Mouse (Mus musculus) lung, embryonic 14.5 days (tissue): ENCODE data around the gene Gm28308. TPM values are rescaled to one million over a fixed set of nuclear protein-coding genes. Genes with fewer than 3 reads are reported as not detected.

Experiments
- ATAC-seq: fragments of 200-750 bp; cut with Nextera tagmentation; 2 replicates; pipeline ENCODE4 v1.8.0; 2017; ENCODE audit warnings: mild to moderate bottlenecking, moderate TSS enrichment, moderate library complexity; ENCODE audit not compliant: insufficient read depth
- DNase-seq: peaks from one replicate; pipeline ENCODE4 v3.0.0-alpha.2; 2015
- H3K27ac ChIP-seq: fragments of 300-500 bp; sonication (generic); 2 replicates; pipeline ENCODE4 v1.5.1; 2014; ENCODE audit warnings: low read depth, mild to moderate bottlenecking, moderate library complexity
- H3K27me3 ChIP-seq: fragments of 300-500 bp; sonication (generic); 2 replicates; pipeline ENCODE4 v1.6.1; 2014; ENCODE audit warnings: low read length, control low read depth; ENCODE audit not compliant: insufficient read depth
- H3K36me3 ChIP-seq: fragments of 300-500 bp; sonication (generic); 2 replicates; pipeline ENCODE4 v1.6.1; 2014; ENCODE audit warnings: control low read depth; ENCODE audit not compliant: insufficient read depth
- H3K4me1 ChIP-seq: fragments of 300-500 bp; sonication (generic); 2 replicates; pipeline ENCODE4 v1.6.1; 2014; ENCODE audit warnings: antibody characterized with exemption, control low read depth; ENCODE audit not compliant: insufficient read depth
- H3K4me2 ChIP-seq: fragments of 300-500 bp; sonication (generic); 2 replicates; pipeline ENCODE4 v1.6.1; 2014; ENCODE audit warnings: mild to moderate bottlenecking
- H3K4me3 ChIP-seq: fragments of 300-500 bp; sonication (generic); 2 replicates; pipeline ENCODE4 v1.5.1; 2014; ENCODE audit warnings: low read depth, low read length
- H3K9ac ChIP-seq: fragments of 300-500 bp; sonication (generic); 2 replicates; pipeline ENCODE4 v1.6.1; 2014
- H3K9me3 ChIP-seq: fragments of 300-500 bp; sonication (generic); 2 replicates; pipeline ENCODE4 v1.6.1; 2016; ENCODE audit warnings: low read depth, low read length, control low read depth
- CTCF ChIP-seq: IDR thresholded peaks from 2 replicates; pipeline ENCODE4 v1.5.1; 2016; ENCODE audit warnings: antibody characterized with exemption, low read depth
- WGBS: fragments of 180-500 bp; shearing (Covaris S2); extraction: QIAGEN DNeasy Blood & Tissue Kit; methylation state at CpG from one replicate; pipeline ENCODE4 v1.1.7; 2014; 5-methylcytosine and 5-hydroxymethylcytosine counted together
- polyA plus RNA-seq: library from polyadenylated mRNA; unstranded; fragments of >200 nt; fragmentation: Nextera tagmentation; extraction: Ambion mirVana; gene quantifications from 2 replicates; pipeline ENCODE4 v1.2.1, GENCODE M21; 2014

The Gm28308 gene
- polyA plus RNA-seq, 1 experiment from 2014 or later, result not detected

GRCm38 (mm10) chr6:52184668-52185067 is 28.5 kb downstream of the Gm28308 start:
- peak overlapping the region; percentile 13; the same call in 1 of the 2 replicates for H3K4me3 ChIP-seq
- peak overlapping the region; percentile 53 for H3K4me2 ChIP-seq
- H3K27me3 ChIP-seq, result peaks cover 38% of the 10 kb centered on the region
- H3K27ac ChIP-seq, result peak overlapping the region; percentile 77
- ATAC-seq (no peak), DNase-seq (no peak)
- H3K9ac ChIP-seq, result peak overlapping the region; percentile 6; the same call in 1 of the 2 replicates
- TF ChIP-seq CTCF, result no peak
- H3K9me3 ChIP-seq, result no peaks in the 10 kb centered on the region
- 15% methylated on average over 6 of the region's 6 CpGs for WGBS
- no peaks in the 10 kb centered on the region; the same call in 1 of the 2 replicates for H3K36me3 ChIP-seq
- H3K4me1 ChIP-seq, result peaks cover 42% of the 10 kb centered on the region

- no peak for ATAC-seq
- peaks cover 41% of the 10 kb centered on the region for H3K4me1 ChIP-seq
- H3K4me2 ChIP-seq, result peak overlapping the region; percentile 29
Measured at GRCm38 (mm10) chr6:52183311-52184080, 29.6 kb downstream of the Gm28308 start.

DNA sequence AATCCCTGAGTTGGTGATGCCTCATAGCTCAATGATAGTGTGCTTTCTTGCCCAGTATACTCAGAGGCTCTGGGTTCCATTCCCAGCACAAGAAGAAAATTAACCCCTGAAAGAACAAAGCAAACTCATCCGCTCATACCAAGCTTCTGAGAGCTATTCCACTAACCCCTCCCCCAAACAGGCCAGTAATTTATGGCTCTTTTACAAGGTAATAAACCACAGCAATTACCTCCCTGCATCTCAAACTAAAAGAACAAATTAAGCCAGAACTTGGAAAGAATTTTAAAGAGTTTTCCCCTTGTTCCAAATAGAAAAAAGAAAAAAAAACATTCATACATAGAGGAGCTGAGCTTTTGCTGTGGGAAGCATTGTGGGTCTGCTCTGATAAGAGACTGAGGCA is 30.3 kb downstream of the Gm28308 start:
- Histone ChIP-seq H3K9ac (peak overlapping the region; percentile 24; the same call in 1 of the 2 replicates), H3K9me3 (no peaks in the 10 kb centered on the region), H3K36me3 (no peaks in the 10 kb centered on the region; the same call in 1 of the 2 replicates), H3K4me3 (no peak overlapping the region), H3K27me3 (peaks cover 35% of the 10 kb centered on the region), H3K27ac (peak overlapping the region; percentile 77), H3K4me1 (peaks cover 35% of the 10 kb centered on the region), H3K4me2 (peak overlapping the region; percentile 29)
- no peak for TF ChIP-seq CTCF
- 41% methylated on average over 1 of the region's 1 CpGs for WGBS
- ATAC-seq, result no peak
- DNase-seq, result no peak

More at GRCm38 (mm10) chr6:52183311-52184080, 29.6 kb downstream of the Gm28308 start:
- H3K4me3 ChIP-seq, result no peak overlapping the region
- no peak for TF ChIP-seq CTCF
- peaks cover 32% of the 10 kb centered on the region for H3K27me3 ChIP-seq
- no peaks in the 10 kb centered on the region for H3K9me3 ChIP-seq
- no peaks in the 10 kb centered on the region; the same call in 1 of the 2 replicates for H3K36me3 ChIP-seq
- 16% methylated on average over 10 of the region's 10 CpGs for WGBS
- peak overlapping the region; percentile 24; the same call in 1 of the 2 replicates for H3K9ac ChIP-seq
- H3K27ac ChIP-seq, result peak overlapping the region; percentile 77
- DNase-seq, result no peak

DNA sequence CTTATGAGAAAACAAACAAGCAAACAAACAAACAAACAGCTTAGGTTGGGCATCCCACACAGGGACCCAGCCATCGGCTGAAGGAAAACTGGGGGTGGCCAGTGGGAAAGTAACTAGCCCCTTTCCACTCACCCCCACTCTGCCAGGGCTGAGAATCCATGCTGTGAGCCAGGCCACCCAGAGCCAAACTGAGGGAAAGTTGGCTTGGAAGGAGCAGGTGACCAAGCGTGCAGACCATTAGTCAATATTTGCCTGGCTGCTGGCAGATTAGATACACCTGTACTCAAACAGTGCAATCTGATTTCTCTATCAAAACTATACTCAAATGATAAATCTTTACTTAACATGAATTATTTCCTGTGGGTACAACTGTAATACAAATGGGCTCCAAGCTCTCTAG is 31.1 kb downstream of the Gm28308 start:
- DNase-seq (no peak), ATAC-seq (no peak)
- WGBS, result 23% methylated on average over 2 of the region's 2 CpGs
- H3K27ac ChIP-seq, result peak overlapping the region; percentile 15; the same call in 1 of the 2 replicates
- H3K4me3 ChIP-seq, result no peak overlapping the region
- TF ChIP-seq CTCF, result no peak
- H3K9me3 ChIP-seq, result no peaks in the 10 kb centered on the region
- peaks cover 41% of the 10 kb centered on the region for H3K27me3 ChIP-seq
- H3K4me1 ChIP-seq, result peaks cover 33% of the 10 kb centered on the region
- no peaks in the 10 kb centered on the region; the same call in 1 of the 2 replicates for H3K36me3 ChIP-seq
- peak overlapping the region; percentile 79; the same call in 1 of the 2 replicates for H3K4me2 ChIP-seq
- no peak overlapping the region for H3K9ac ChIP-seq

- peak overlapping the region; percentile 98 for H3K9ac ChIP-seq
- TF ChIP-seq CTCF, result no peak
- peaks cover 35% of the 10 kb centered on the region for H3K27me3 ChIP-seq
- H3K4me2 ChIP-seq, result peak overlapping the region; percentile 79
- peak overlapping the region; percentile 98 for H3K27ac ChIP-seq
- no peak for DNase-seq
- 22% methylated on average over 3 of the region's 3 CpGs for WGBS
- peak overlapping the region; percentile 63 for H3K4me3 ChIP-seq
- no peaks in the 10 kb centered on the region for H3K9me3 ChIP-seq
- no peak for ATAC-seq
- H3K36me3 ChIP-seq, result no peaks in the 10 kb centered on the region; the same call in 1 of the 2 replicates
- peaks cover 30% of the 10 kb centered on the region for H3K4me1 ChIP-seq
Measured at GRCm38 (mm10) chr6:52180726-52181125, 32.4 kb downstream of the Gm28308 start.

DNA sequence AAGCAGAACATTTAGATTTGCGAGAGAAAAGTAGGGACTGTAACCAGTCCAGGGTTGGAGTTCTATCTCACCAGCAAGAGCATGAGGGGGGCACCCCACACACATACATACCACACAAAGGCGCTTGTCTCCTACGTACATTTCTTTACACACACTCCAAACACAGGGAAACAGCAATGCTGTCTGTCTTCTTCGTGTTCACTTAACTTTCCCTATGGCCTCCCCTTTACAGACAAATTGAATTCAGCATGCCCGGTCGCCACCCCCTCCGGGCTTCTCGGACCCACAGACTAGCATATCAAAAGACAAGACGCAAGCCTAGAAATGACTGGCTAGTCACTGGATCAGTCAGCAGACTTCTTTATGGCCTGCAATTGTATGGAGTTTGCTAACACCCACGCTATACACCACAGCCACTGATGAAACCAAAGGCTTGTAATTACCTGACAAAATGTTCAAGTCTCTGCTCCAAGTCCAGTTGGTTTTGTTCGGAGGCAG is 32.9 kb downstream of the Gm28308 start:
- DNase-seq (no peak), ATAC-seq (no peak)
- Histone ChIP-seq H3K4me2 (peak overlapping the region; percentile 79), H3K36me3 (no peaks in the 10 kb centered on the region; the same call in 1 of the 2 replicates), H3K27ac (peak overlapping the region; percentile 98), H3K4me3 (peak overlapping the region; percentile 63), H3K9ac (peak overlapping the region; percentile 98), H3K4me1 (peaks cover 25% of the 10 kb centered on the region), H3K27me3 (peaks cover 33% of the 10 kb centered on the region), H3K9me3 (no peaks in the 10 kb centered on the region)
- TF ChIP-seq CTCF, result no peak
- WGBS, result 4% methylated on average over 11 of the region's 11 CpGs

DNA sequence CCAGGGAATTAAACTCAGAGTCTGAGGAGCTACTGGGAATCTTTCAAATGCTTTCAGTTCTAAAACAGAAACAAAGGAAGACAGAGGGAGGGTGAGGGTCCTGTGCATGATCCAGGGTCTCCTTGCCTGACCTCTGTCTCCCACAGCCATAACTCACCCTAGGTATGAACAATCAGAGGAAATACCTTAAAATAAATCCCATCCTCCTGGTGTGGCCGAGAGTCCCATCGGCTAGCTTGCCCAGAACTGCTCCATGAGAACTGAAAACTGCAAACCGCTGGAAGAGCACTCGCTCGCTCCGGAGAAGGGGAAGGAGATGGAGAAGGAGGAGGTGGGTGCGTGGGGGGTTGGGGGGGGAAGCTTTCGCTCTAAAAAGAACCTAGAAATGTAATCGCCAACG is 33.4 kb downstream of the Gm28308 start:
- ATAC-seq, result no peak
- peaks cover 23% of the 10 kb centered on the region for H3K4me1 ChIP-seq
- 1% methylated on average over 10 of the region's 10 CpGs for WGBS
- no peaks in the 10 kb centered on the region for H3K9me3 ChIP-seq
- no peak for TF ChIP-seq CTCF
- H3K36me3 ChIP-seq, result no peaks in the 10 kb centered on the region; the same call in 1 of the 2 replicates
- H3K27ac ChIP-seq, result peak overlapping the region; percentile 98
- peaks cover 34% of the 10 kb centered on the region for H3K27me3 ChIP-seq
- peak overlapping the region; percentile 98 for H3K9ac ChIP-seq
- peak overlapping the region; percentile 79 for H3K4me2 ChIP-seq
- peak overlapping the region; percentile 63 for H3K4me3 ChIP-seq
- DNase-seq, result no peak
